ENCODE assay signal across 15 mouse cellular contexts in the genomic region with DNA sequence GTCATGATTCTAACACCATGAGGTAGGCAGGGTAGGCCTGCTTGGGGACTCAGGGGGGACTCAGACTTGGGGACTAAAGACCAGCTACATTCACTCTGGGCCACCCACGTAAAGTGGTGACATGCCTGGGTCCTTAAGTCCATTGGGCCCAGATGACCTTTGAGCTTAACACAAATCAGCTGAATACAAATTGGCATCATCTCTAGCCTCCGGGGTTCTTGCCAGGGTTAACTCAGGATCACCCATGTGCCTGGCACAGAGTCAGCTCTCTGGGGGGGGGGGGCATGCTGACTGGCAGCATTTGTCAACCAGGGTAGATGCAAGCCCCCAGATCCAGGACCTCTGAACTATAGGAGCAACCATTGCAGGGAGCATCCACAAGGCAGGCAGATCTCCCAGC.
"Had no signal": no experiment of that assay in that cellular context is flagged by ENCODE, and none has a peak within 500 bp of the region (broad histone marks: within the 10 kb centered on the region; RNA-seq: fewer than 3 reads in every experiment).

No protein-coding gene starts in this region.

- H3K9me3 ChIP-seq: limb, embryonic 10.5 days; liver, embryonic 12.5 days; lung, embryonic 15.5 days; megakaryocyte, embryonic 14.5 days; midbrain, embryonic 15.5 days; neural tube, embryonic 12.5 days had no signal

- H3K27me3 ChIP-seq: liver, embryonic 12.5 days; lung, embryonic 15.5 days; midbrain, embryonic 15.5 days; neural tube, embryonic 12.5 days had no signal

- H3K4me1 ChIP-seq: limb, embryonic 10.5 days; liver, embryonic 12.5 days; lung, embryonic 15.5 days; megakaryocyte, embryonic 14.5 days; midbrain, embryonic 15.5 days had no signal

- H3K9ac ChIP-seq: liver, embryonic 12.5 days; lung, embryonic 15.5 days; midbrain, embryonic 15.5 days; neural tube, embryonic 12.5 days had no signal

- ATAC-seq: intestine, embryonic 16.5 days; liver, embryonic 12.5 days; midbrain, embryonic 15.5 days had no signal

- H3K4me3 ChIP-seq: limb, embryonic 10.5 days; liver, embryonic 12.5 days; lung, embryonic 15.5 days; megakaryocyte, embryonic 14.5 days; midbrain, embryonic 15.5 days; neural tube, embryonic 12.5 days had no signal

- DNase-seq: lung, postnatal 14 days; retina, postnatal 1 day; right cerebral cortex, postnatal 4 days; spleen, adult 18-20 months; thymus, adult 18-20 months; thymus, postnatal 25 days had no signal

- H3K36me3 ChIP-seq: midbrain, embryonic 15.5 days; neural tube, embryonic 12.5 days had no signal

- H3K27ac ChIP-seq: limb, embryonic 10.5 days; liver, embryonic 12.5 days; lung, embryonic 15.5 days; macrophage; midbrain, embryonic 15.5 days; neural tube, embryonic 12.5 days had no signal

- H3K4me2 ChIP-seq: liver, embryonic 12.5 days; lung, embryonic 15.5 days; midbrain, embryonic 11.5 days; midbrain, embryonic 15.5 days; neural tube, embryonic 12.5 days had no signal
